Mouse (Mus musculus): Measurements from ENCODE around the gene Orai1.
"Not testable (repeated sequence)": the region's sequence is repeated elsewhere in the genome, so short reads cannot be mapped to it uniquely, and the experiment has no call there.

The Orai1 gene

DNA sequence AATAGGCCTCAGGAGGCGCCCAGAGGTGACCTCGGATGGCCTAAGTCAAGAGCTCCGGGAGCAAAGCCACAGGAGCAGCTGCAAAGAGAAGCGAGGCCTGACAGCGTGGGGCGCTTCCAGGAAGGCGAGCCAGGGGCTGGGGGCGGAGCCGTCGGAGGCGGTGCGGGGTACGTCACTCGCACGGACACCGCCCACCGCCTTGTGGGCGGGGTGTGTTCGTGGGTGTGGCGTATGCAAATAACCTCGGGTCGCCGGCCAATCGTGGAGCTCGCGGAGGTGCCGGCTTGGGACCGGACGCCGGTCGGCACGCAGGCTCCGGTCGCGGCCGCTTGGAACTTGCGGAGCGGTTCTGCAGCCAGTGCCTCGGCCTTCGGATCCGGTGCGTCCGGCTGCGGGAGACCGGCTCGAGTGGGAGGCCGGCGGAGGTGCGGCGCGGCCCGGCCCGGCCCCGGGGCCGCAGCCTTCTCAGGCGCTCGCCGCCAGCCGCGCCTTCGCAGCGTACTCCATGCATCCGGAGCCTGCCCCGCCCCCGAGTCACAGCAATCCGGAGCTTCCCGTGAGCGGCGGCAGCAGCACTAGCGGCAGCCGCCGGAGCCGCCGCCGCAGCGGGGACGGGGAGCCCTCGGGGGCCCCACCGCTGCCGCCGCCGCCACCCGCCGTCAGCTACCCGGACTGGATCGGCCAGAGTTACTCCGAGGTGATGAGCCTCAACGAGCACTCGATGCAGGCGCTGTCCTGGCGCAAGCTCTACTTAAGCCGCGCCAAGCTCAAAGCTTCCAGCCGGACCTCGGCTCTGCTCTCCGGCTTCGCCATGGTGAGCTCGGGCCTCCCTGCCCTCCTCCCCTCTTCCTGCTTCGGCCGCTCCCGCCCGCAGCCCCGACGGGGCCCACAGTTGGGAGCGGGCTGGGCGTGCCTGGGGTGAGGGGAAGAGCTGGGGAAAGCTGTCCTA is at the start of gene Orai1:
Gene Orai1 (plus strand): TSS at position 322 of the 949 bp plus-strand sequence.
- DNase-seq (ENCODE audit: low spot score in 2 of 2): peak; percentile 97 to 98

DNA sequence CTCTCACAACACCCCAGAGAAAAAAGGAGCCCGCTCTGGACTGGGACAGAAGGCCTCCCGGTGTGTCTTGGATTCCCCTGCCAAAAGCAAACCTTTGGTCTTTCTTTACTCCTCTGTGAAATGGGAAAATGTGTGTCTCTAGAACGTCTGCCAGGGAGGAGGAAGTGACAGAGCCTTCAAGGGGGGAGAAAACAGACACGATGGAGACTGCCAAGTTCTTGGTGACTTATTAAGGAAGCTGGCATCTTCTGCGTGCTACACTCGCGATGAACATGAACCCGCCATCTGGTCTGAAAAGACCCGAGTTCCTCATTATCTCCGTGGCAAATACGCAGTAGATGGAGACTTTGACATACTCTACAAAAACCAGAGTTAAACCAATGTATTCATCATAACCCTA is 49.4 kb upstream of the Orai1 start:
- no peak for DNase-seq (ENCODE audit: low spot score in 2 of 2)

GRCm38 (mm10) chr5:122968322-122968721 is 46.6 kb upstream of the Orai1 start:
- DNase-seq (ENCODE audit: low spot score in 2 of 2): peak; percentile 75 to 78

GRCm38 (mm10) chr5:122970056-122970455 is 44.8 kb upstream of the Orai1 start:
- DNase-seq (ENCODE audit: low spot score in 2 of 2): peak in 1 of 2 experiments; percentile 34

GRCm38 (mm10) chr5:122971438-122971837 is 43.4 kb upstream of the Orai1 start:
- DNase-seq (ENCODE audit: low spot score in 2 of 2): no peak

GRCm38 (mm10) chr5:122972116-122972515 is 42.8 kb upstream of the Orai1 start:
- no peak for DNase-seq (ENCODE audit: low spot score in 2 of 2)

DNA sequence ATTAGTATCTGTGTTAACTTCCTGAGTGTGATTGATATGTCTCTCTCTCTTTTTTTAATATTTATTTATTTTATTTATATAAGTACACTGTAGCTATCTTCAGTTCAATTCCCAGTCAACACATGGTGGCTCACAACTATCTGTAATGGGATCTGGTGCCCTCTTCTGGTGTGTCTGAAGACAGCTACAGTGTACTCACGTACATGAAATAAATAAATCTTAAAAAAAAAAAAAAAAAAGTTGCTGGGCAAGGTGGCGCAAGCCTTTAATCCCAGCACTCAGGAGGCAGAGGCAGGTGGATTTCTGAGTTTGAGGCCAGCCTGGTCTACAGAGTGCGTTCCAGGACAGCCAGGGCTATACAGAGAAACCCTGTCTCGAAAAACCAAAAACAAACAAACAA is 40.2 kb upstream of the Orai1 start:
- DNase-seq (ENCODE audit: low spot score in 2 of 2): not testable (repeated sequence)

GRCm38 (mm10) chr5:122978970-122979369 is 35.9 kb upstream of the Orai1 start:
- DNase-seq (ENCODE audit: low spot score in 2 of 2): no peak

- DNase-seq (ENCODE audit: low spot score in 2 of 2): no peak
These were observed 30.4 kb upstream of the Orai1 start for GRCm38 (mm10) chr5:122984483-122984882.

- DNase-seq (ENCODE audit: low spot score in 2 of 2): no peak
These were observed 29.6 kb upstream of the Orai1 start for GRCm38 (mm10) chr5:122985276-122985675.

DNA sequence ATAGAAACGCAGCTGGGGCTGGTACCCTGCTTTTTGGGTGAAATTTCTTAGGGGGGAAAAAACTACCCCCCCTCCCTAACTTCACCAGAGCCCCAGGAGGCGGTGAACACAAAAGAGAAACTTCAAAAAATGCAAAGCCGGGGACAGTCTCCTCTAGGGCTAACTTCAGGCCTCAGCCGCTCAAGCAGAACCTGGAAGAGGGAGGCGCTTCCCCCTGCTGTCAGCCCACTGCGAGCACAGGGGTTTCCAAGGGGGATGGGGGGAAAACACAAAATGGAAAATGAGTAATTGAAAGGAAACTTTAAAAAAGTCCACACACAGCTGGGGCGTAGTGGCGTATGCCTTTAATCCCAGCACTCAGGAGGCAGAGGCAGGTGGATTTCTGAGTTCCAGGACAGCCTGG is 28.8 kb upstream of the Orai1 start:
- no peak for DNase-seq (ENCODE audit: low spot score in 2 of 2)

- DNase-seq (ENCODE audit: low spot score in 2 of 2): no peak
These were observed 27.5 kb upstream of the Orai1 start for GRCm38 (mm10) chr5:122987211-122988020.

DNA sequence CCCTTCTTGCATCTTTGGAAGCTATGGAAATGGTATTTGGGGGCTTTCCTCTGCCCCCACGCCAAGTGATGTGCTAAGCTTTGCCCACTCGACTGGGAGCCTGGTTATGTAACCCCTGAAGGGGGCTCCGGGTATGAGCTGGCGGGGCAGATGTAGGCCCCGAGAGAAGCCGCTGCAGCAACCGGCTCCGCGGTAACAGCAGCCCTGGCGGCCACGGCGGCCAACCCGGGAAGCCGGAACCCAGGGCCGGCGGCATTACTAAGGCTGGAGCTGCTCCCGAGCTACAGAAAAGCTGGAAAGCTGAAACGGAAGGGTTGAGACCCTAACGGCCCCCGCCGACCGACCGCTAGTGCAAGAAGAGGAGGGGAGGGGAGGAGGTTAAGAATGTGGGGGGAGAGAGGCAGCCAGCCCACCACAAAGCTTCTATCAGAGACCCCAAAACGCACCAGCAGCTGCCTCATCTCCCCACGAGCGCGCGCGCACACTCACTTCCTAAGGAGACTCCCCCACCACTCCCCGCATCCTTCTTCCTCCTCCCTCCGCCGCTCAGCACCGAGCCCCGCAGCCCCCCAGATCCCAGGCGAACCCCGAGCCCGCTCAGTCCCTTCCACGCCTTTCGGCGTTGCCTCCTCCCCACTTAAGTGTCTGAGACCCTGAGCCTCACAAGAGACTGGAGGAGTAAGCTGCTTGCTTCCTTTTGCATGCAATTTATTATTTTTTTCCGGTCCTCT is 26.7 kb upstream of the Orai1 start:
- DNase-seq (ENCODE audit: low spot score in 2 of 2): peak; percentile 24 to 36

DNA sequence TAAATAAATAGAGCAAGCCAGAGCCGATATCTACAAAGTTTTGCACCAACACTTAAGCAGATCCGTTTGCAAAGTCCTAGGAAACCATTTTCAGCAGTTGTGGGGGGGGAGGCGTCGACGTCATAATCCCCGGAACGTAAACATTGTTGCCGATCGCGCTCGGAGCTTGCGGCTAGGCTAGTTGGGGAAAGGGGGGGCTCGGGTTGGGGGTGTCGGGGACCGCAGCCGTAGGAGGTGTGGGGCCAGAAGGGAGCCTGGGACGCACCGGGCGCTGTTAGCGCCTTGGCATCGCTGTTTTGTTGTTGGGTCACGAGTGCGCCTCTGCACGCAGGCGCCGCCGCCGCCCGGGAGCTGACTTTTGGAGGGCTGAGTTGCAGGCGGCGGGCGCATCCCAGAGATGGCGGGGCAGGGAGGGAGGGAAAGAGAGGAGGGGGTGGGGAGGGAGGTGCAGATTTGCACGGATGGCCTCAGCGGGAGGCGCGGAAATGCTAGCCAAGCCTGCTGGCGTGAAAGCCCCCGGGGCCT is 25.8 kb upstream of the Orai1 start:
- peak; percentile 65 to 70 for DNase-seq (ENCODE audit: low spot score in 2 of 2)

DNA sequence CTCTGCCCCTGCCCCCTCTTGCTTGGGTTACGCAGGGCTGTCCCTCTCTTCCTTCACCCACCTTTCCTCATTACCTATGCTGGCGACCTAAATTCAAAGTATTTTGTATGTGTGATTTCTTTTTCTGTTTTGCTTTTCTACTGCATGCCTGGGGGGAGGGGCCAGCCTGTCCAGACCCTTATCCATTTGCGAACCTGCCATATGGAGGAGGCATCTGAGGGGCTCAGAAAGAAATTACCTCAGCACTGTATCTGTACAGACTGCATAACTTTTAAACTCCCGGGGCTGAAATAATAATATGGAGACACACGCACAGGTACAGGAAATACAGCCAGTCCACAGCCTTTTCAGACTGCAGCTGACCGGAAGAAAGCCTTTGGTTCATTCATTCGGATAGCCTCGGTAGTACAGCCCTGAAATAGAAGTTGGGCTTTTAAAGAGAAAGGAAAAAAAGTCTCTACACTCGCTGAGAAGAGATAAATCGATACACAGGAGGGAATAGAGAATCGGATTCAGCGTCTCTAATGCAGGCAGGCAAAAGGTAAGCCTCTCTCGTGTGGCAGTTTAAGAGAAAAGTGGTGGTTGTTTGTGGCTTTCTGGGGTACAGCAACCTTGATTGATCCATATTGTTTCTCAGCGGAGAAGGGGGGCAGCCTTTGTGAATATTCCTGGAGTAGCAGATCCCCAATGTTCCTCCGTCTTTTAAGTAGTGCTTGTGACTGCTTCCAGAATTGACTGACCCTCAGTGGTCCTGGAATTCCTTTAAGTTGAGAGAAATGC is 25.1 kb upstream of the Orai1 start, which contains the start of gene Kdm2b:
Gene Kdm2b (minus strand): TSS at position 273 of the 780 bp plus-strand sequence.
- no peak for DNase-seq (ENCODE audit: low spot score in 2 of 2)

DNA sequence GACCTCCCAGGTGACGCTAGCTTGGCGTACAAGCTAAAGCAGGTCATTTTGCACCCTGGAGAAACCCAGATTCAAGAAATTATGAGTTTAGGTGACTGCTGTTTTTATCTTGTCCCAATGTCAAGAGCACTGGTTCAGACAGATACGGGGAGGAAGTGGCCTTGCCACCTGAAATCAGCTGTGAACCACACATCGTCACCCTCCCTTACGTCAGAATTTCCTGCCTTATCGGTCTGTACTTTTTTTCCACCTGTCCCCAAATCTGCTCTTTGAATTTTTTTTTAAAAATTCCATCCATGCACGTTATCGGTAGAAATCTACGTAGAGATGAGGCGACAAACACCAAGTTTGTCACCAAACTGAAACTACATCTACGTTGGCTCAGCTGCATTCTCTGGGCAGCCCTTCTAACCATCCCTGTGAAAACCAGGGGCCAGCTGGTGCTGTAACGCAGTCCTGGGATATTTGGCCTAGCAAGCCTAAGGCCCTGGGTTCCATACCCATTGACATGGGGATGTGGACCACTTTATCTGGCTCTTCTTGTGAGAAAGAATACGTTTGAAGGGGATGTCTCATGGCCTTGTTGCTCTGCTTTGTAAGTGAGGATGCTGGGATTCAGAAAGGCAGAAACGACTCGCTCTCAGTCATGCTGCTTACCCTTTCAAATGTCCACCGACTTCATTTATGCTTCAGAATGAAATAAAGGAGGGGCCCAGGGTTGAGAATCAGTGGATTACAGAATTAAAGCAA is 24.3 kb upstream of the Orai1 start:
- peak; percentile 80 to 82 for DNase-seq (ENCODE audit: low spot score in 2 of 2)

DNA sequence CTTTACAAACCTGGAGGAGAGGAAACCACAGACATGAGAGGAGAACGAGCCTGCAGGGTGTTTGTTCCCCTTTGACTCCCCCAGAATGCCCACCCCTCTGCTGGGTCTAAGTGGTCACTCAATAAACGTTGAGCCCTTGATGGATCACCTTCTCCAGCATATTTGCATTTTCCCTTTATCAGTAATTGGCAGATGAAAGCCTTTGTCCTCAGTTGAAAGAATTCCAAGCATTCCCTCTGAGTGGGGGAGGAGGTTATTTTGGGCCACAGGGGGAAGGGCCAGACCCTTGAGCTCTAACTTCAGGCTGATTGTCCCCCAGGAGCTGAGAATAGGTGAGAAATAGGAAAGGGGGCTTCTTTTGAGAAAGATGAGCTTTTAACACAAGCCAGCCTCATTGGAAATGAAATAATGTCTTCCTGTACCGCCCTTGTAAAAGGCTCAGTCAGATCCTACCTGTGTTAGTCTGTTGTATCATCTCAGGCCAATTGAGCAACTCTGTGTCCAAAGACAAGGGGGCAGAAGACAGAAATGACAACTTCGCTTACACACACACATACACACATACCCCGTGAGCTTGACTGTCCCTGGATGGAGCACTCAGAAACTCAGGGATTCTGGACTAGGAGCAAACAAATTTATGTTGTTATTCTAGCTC is 23.4 kb upstream of the Orai1 start:
- no peak for DNase-seq (ENCODE audit: low spot score in 2 of 2)

GRCm38 (mm10) chr5:122993811-122994210 is 21.1 kb upstream of the Orai1 start:
- no peak for DNase-seq (ENCODE audit: low spot score in 2 of 2)

DNA sequence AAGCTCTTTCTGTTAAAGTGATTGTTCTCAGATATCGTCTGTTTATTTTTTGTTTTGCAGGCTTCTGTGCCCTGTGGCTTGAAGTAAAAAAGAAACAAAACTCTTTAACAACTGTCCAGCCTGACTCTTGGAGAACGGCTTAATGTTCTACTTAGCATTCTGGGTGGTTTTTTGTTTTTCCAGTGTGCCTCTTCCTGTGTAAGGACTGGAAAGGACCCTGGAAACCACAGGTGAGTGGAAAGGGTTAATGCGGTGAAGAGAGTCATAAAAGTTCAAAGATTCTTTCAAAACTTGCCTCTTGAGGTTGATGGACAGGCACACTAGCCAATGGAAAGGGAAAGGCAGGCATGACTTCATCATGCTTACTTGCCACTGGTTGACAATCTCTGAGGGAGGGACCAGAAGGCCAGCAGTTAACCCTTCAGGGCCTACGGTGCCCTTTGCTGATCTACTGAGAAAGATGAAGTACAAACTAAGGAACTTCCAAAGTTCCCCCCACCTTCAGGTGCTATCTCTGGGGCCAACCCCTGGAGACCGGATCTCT is 20.5 kb upstream of the Orai1 start:
- DNase-seq (ENCODE audit: low spot score in 2 of 2): peak; percentile 80 to 82

Data from spleen, postnatal 36 days (tissue).